Mouse (Mus musculus): Measurements from ENCODE around the gene Cers3. TPM values are rescaled to one million over a fixed set of nuclear protein-coding genes. Genes with fewer than 3 reads are reported as not detected.

Gene Cers3
- total and polyA plus RNA-seq, 3 experiments: 0.13 to 0.23 (median 0.19) TPM

- Histone ChIP-seq H3K9me3 (replicated peaks; ENCODE audit: low read length) (no peaks in the 10 kb centered on the region), H3K4me2 (ENCODE audit: insufficient read depth, low read depth, poor library complexity, severe bottlenecking) (no peak overlapping the region), H3K9ac (ENCODE audit: insufficient read depth, low read depth) (no peak overlapping the region), H3K27me3 (replicated peaks) (no peaks in the 10 kb centered on the region), H3K36me3 (replicated peaks in 1 of 2; ENCODE audit: control insufficient read depth in 1 of 2, insufficient read depth in 1 of 2, low read length in 1 of 2) (no peaks in the 10 kb centered on the region), H3K4me3 (replicated peaks in 1 of 3; ENCODE audit: low read depth in 2 of 3, low read length in 2 of 3, poor library complexity in 1 of 3) (no peak overlapping the region), H3K27ac (ENCODE audit: insufficient read depth, low read depth) (no peak overlapping the region), H3K79me2 (replicated peaks; ENCODE audit: control insufficient read depth, extremely low read depth, insufficient read depth, poor library complexity, severe bottlenecking) (no peaks in the 10 kb centered on the region), H3K4me1 (ENCODE audit: control insufficient read depth in 1 of 2, insufficient read depth in 2 of 2) (no peaks in the 10 kb centered on the region; a peak in 1 of 4 replicates)
- dilution Hi-C loops (cut with MboI; ENCODE audit: extremely low pct_ligation_motif_present, extremely low pct_unique_long_range_greater_than_20kb, low sequenced_read_pairs): no loop called here
- TF ChIP-seq ZKSCAN1 (IDR thresholded peaks at IDR 0.05; ENCODE audit: borderline replicate concordance, low read depth, low read length) (no peak), ETS1 (conservative IDR thresholded peaks at IDR 0.05; ENCODE audit: low read depth, low read length) (no peak), MAFK (IDR thresholded peaks at IDR 0.05; ENCODE audit: insufficient replicate concordance, low read length) (peak; percentile 87)
- no peak for DNase-seq (ENCODE audit: extremely low read depth)
- in situ Hi-C loops (cut with MboI; ENCODE audit: low pct_ligation_motif_present, low pct_unique_long_range_greater_than_20kb, low sequenced_read_pairs): no loop called here
These were observed 27.9 kb downstream of the Cers3 start for GRCm38 (mm10) chr7:66771252-66771651.

- no peak overlapping the region for H3K4me3 ChIP-seq (replicated peaks in 1 of 3; ENCODE audit: low read depth in 2 of 3, low read length in 2 of 3, poor library complexity in 1 of 3)
- H3K9me3 ChIP-seq (replicated peaks; ENCODE audit: low read length): no peaks in the 10 kb centered on the region
- no peaks in the 10 kb centered on the region for H3K79me2 ChIP-seq (replicated peaks; ENCODE audit: control insufficient read depth, extremely low read depth, insufficient read depth, poor library complexity, severe bottlenecking)
- in situ Hi-C loops (cut with MboI; ENCODE audit: low pct_ligation_motif_present, low pct_unique_long_range_greater_than_20kb, low sequenced_read_pairs) (no loop called here), dilution Hi-C loops (cut with MboI; ENCODE audit: extremely low pct_ligation_motif_present, extremely low pct_unique_long_range_greater_than_20kb, low sequenced_read_pairs) (no loop called here)
- H3K4me2 ChIP-seq (ENCODE audit: insufficient read depth, low read depth, poor library complexity, severe bottlenecking): no peak overlapping the region
- DNase-seq (ENCODE audit: extremely low read depth): no peak
- no peaks in the 10 kb centered on the region for H3K36me3 ChIP-seq (replicated peaks in 1 of 2; ENCODE audit: control insufficient read depth in 1 of 2, insufficient read depth in 1 of 2, low read length in 1 of 2)
- no peak for TF ChIP-seq MAFK (IDR thresholded peaks at IDR 0.05; ENCODE audit: insufficient replicate concordance, low read length)
- TF ChIP-seq SMC3 (IDR thresholded peaks at IDR 0.05; ENCODE audit: low read depth, low read length): no peak
- TF ChIP-seq JUND (conservative IDR thresholded peaks at IDR 0.05; ENCODE audit: low read depth, low read length): no peak
- TF ChIP-seq NELFE (IDR thresholded peaks at IDR 0.05; ENCODE audit: low read depth, low read length): no peak
- TF ChIP-seq ZKSCAN1 (IDR thresholded peaks at IDR 0.05; ENCODE audit: borderline replicate concordance, low read depth, low read length): no peak
- TF ChIP-seq ELF1 (IDR thresholded peaks at IDR 0.05; ENCODE audit: low read depth, low read length): no peak
- TF ChIP-seq TCF12 (IDR thresholded peaks at IDR 0.05; ENCODE audit: low read depth, low read length): no peak
- TF ChIP-seq RCOR1 (conservative IDR thresholded peaks at IDR 0.05; ENCODE audit: low read depth, low read length): no peak
- no peak for TF ChIP-seq MEF2A (IDR thresholded peaks at IDR 0.05; ENCODE audit: borderline replicate concordance, low read depth, low read length)
- TF ChIP-seq ZMIZ1 (IDR thresholded peaks at IDR 0.05; ENCODE audit: low read depth, low read length): no peak
- TF ChIP-seq IRF4 (IDR thresholded peaks at IDR 0.05; ENCODE audit: low read depth, low read length): no peak
- TF ChIP-seq EP300 (IDR thresholded peaks at IDR 0.05; ENCODE audit: low read length): no peak
- TF ChIP-seq CHD1 (IDR thresholded peaks at IDR 0.05; ENCODE audit: low read depth, low read length): no peak
- TF ChIP-seq GABPA (IDR thresholded peaks at IDR 0.05; ENCODE audit: insufficient replicate concordance, low read depth, low read length): no peak
- TF ChIP-seq MXI1 (IDR thresholded peaks at IDR 0.05; ENCODE audit: low read depth, low read length): no peak
- TF ChIP-seq NRF1 (IDR thresholded peaks at IDR 0.05; ENCODE audit: low read depth, low read length): no peak
- H3K4me1 ChIP-seq (ENCODE audit: control insufficient read depth in 1 of 2, insufficient read depth in 2 of 2): no peaks in the 10 kb centered on the region
- H3K27ac ChIP-seq (ENCODE audit: insufficient read depth, low read depth): no peak overlapping the region
- no peak overlapping the region for H3K9ac ChIP-seq (ENCODE audit: insufficient read depth, low read depth)
- H3K27me3 ChIP-seq (replicated peaks): no peaks in the 10 kb centered on the region
These were observed 36.1 kb downstream of the Cers3 start for GRCm38 (mm10) chr7:66779411-66779810.
